Mouse (Mus musculus) MEL (cell line): ENCODE results near the gene Acot13. TPM values are rescaled to one million over a fixed set of nuclear protein-coding genes. Genes with fewer than 3 reads are reported as not detected.

Source experiments
- DNase-seq: peaks from one replicate; pipeline ENCODE4 v3.0.0; 2011; ENCODE audit warnings: low read depth, low spot score
- H3K27ac ChIP-seq: 2 replicates; pipeline ENCODE4 v1.5.1; 2012; ENCODE audit warnings: low read depth, mild to moderate bottlenecking, control low read depth, low read length, moderate library complexity; ENCODE audit not compliant: control insufficient read depth
- H3K27me3 ChIP-seq, 2 experiments: fragments of 150-350 bp in 1 of 2; sonication (generic) in 1 of 2; 2 replicates each; pipeline ENCODE4 v1.6.1; 2012; ENCODE audit warnings: low read length in 2 of 2, mild to moderate bottlenecking in 2 of 2, improper control_type of control experiment in 1 of 2, moderate library complexity in 1 of 2; ENCODE audit not compliant: insufficient read depth in 2 of 2, control insufficient read depth in 1 of 2
- H3K36me3 ChIP-seq, 2 experiments: 2 replicates each; pipeline ENCODE4 v1.6.1; 2012 to 2014; ENCODE audit warnings: low read length in 2 of 2, improper control_type of control experiment in 1 of 2, inconsistent platforms in 1 of 2, mild to moderate bottlenecking in 1 of 2; ENCODE audit not compliant: insufficient read depth in 2 of 2, control insufficient read depth in 1 of 2
- H3K4me1 ChIP-seq, 2 experiments: fragments of 150-350 bp in 1 of 2; sonication (generic) in 1 of 2; 2 replicates each; pipeline ENCODE4 v1.6.1; 2012; ENCODE audit warnings: low read length in 2 of 2, improper control_type of control experiment in 1 of 2, mild to moderate bottlenecking in 1 of 2; ENCODE audit not compliant: insufficient read depth in 2 of 2, control insufficient read depth in 1 of 2
- H3K4me3 ChIP-seq, 2 experiments: fragments of 150-350 bp in 1 of 2; sonication (generic) in 1 of 2; 2 replicates each; pipeline ENCODE4 v1.5.1; 2012; ENCODE audit warnings: low read depth in 2 of 2, low read length in 2 of 2, mild to moderate bottlenecking in 2 of 2, moderate library complexity in 2 of 2, control low read depth in 1 of 2, improper control_type of control experiment in 1 of 2; ENCODE audit not compliant: control insufficient read depth in 1 of 2, insufficient read depth in 1 of 2
- H3K79me2 ChIP-seq: 2 replicates; pipeline ENCODE4 v1.6.1; 2012; ENCODE audit warnings: mild to moderate bottlenecking, low read length, moderate library complexity; ENCODE audit not compliant: control insufficient read depth, poor library complexity, insufficient read depth
- H3K9ac ChIP-seq: 2 replicates; pipeline ENCODE4 v1.6.1; 2012; ENCODE audit warnings: low read depth, mild to moderate bottlenecking, control low read depth, low read length, moderate library complexity; ENCODE audit not compliant: control insufficient read depth, poor library complexity, severe bottlenecking
- H3K9me3 ChIP-seq: fragments of 150-350 bp; sonication (generic); replicated peaks from 2 replicates; pipeline ENCODE4 v1.6.1; 2012; ENCODE audit warnings: mild to moderate bottlenecking, low read length, improper control_type of control experiment, moderate library complexity; ENCODE audit not compliant: insufficient read depth
- BHLHE40 ChIP-seq: IDR thresholded peaks from 2 replicates; pipeline ENCODE4 v1.6.1; 2012; ENCODE audit warnings: low read depth, mild to moderate bottlenecking, inconsistent platforms, low read length, improper control_type of control experiment, borderline replicate concordance
- CHD1 ChIP-seq: IDR thresholded peaks from 2 replicates; pipeline ENCODE4 v1.6.1; 2012; ENCODE audit warnings: low read depth, mild to moderate bottlenecking, inconsistent platforms, low read length, improper control_type of control experiment
- CHD2 ChIP-seq: IDR thresholded peaks from 2 replicates; pipeline ENCODE4 v1.6.1; 2011; ENCODE audit warnings: low read length, improper control_type of control experiment
- CTCF ChIP-seq, 3 experiments: IDR thresholded peaks in 2 of 3; conservative IDR thresholded peaks in 1 of 3; 2 replicates each; pipeline ENCODE4 v1.5.1; 2011 to 2012; ENCODE audit warnings: low read length in 3 of 3, low read depth in 2 of 3, mild to moderate bottlenecking in 2 of 3, improper control_type of control experiment in 1 of 3, inconsistent platforms in 1 of 3, mixed read lengths in 1 of 3, moderate library complexity in 1 of 3; ENCODE audit not compliant: control insufficient read depth in 1 of 3, insufficient read depth in 1 of 3, poor library complexity in 1 of 3, severe bottlenecking in 1 of 3
- E2F4 ChIP-seq: IDR thresholded peaks from 2 replicates; pipeline ENCODE4 v1.6.1; 2011; ENCODE audit warnings: low read depth, low read length, improper control_type of control experiment, borderline replicate concordance
- EP300 ChIP-seq, 2 experiments: IDR thresholded peaks; 2 replicates each; pipeline ENCODE4 v1.6.1; 2011; ENCODE audit warnings: improper control_type of control experiment in 2 of 2, low read length in 2 of 2, low read depth in 1 of 2, mild to moderate bottlenecking in 1 of 2
- ETS1 ChIP-seq: IDR thresholded peaks from 2 replicates; pipeline ENCODE4 v1.6.1; 2012; ENCODE audit warnings: low read depth, mild to moderate bottlenecking, inconsistent platforms, low read length, improper control_type of control experiment, moderate library complexity
- GABPA ChIP-seq: IDR thresholded peaks from 2 replicates; pipeline ENCODE4 v1.6.1; 2012; ENCODE audit warnings: low read depth, mild to moderate bottlenecking, inconsistent platforms, low read length, improper control_type of control experiment, moderate library complexity
- GATA1 ChIP-seq: IDR thresholded peaks from 2 replicates; pipeline ENCODE4 v1.6.1; 2011; ENCODE audit warnings: low read depth, low read length, improper control_type of control experiment
- HCFC1 ChIP-seq: IDR thresholded peaks from 2 replicates; pipeline ENCODE4 v1.6.1; 2012; ENCODE audit warnings: low read depth, mild to moderate bottlenecking, inconsistent platforms, low read length, improper control_type of control experiment, moderate library complexity
- JUND ChIP-seq: IDR thresholded peaks from 2 replicates; pipeline ENCODE4 v1.6.1; 2011; ENCODE audit warnings: low read depth, mild to moderate bottlenecking, improper control_type of control experiment, low read length
- KAT2A ChIP-seq: conservative IDR thresholded peaks from 2 replicates; pipeline ENCODE4 v1.6.1; 2012; ENCODE audit warnings: low read depth, low read length, improper control_type of control experiment, inconsistent platforms
- MAX ChIP-seq: IDR thresholded peaks from 2 replicates; pipeline ENCODE4 v1.6.1; 2011; ENCODE audit warnings: low read length, improper control_type of control experiment
- MAZ ChIP-seq: IDR thresholded peaks from 2 replicates; pipeline ENCODE4 v1.6.1; 2012; ENCODE audit warnings: low read depth, mild to moderate bottlenecking, inconsistent platforms, low read length, improper control_type of control experiment
- MEF2A ChIP-seq: IDR thresholded peaks from 2 replicates; pipeline ENCODE4 v1.6.1; 2014; ENCODE audit warnings: low read depth, mild to moderate bottlenecking, inconsistent platforms, low read length, improper control_type of control experiment; ENCODE audit not compliant: poor library complexity, insufficient replicate concordance, severe bottlenecking; ENCODE audit errors: extremely low read depth
- MXI1 ChIP-seq: IDR thresholded peaks from 2 replicates; pipeline ENCODE4 v1.6.1; 2011; ENCODE audit warnings: mild to moderate bottlenecking, low read depth, low read length, improper control_type of control experiment
- MYB ChIP-seq: IDR thresholded peaks from 2 replicates; pipeline ENCODE4 v1.6.1; 2011; ENCODE audit warnings: mild to moderate bottlenecking, low read depth, low read length, improper control_type of control experiment
- MYC ChIP-seq: IDR thresholded peaks from 2 replicates; pipeline ENCODE4 v1.6.1; 2011; ENCODE audit warnings: low read depth, mild to moderate bottlenecking, low read length, improper control_type of control experiment, moderate library complexity
- NELFE ChIP-seq: IDR thresholded peaks from 2 replicates; pipeline ENCODE4 v1.6.1; 2011; ENCODE audit warnings: low read depth, low read length, improper control_type of control experiment
- POLR2A ChIP-seq, 2 experiments: IDR thresholded peaks; 2 replicates each; pipeline ENCODE4 v1.6.1; 2011 to 2012; ENCODE audit warnings: low read length in 2 of 2, mild to moderate bottlenecking in 2 of 2, control low read depth in 1 of 2, improper control_type of control experiment in 1 of 2, low read depth in 1 of 2, moderate library complexity in 1 of 2; ENCODE audit not compliant: control insufficient read depth in 1 of 2, insufficient read depth in 1 of 2, poor library complexity in 1 of 2
- POLR2AphosphoS2 ChIP-seq: IDR thresholded peaks from 2 replicates; pipeline ENCODE4 v1.6.1; 2011; ENCODE audit warnings: low read length, improper control_type of control experiment
- RAD21 ChIP-seq: IDR thresholded peaks from 2 replicates; pipeline ENCODE4 v1.6.1; 2011; ENCODE audit warnings: mild to moderate bottlenecking, low read depth, low read length, improper control_type of control experiment
- RCOR1 ChIP-seq: IDR thresholded peaks from 2 replicates; pipeline ENCODE4 v1.6.1; 2012; ENCODE audit warnings: low read depth, mild to moderate bottlenecking, inconsistent platforms, low read length, improper control_type of control experiment
- SIN3A ChIP-seq: IDR thresholded peaks from 2 replicates; pipeline ENCODE4 v1.6.1; 2012; ENCODE audit warnings: low read length, improper control_type of control experiment, inconsistent platforms
- SMC3 ChIP-seq: IDR thresholded peaks from 2 replicates; pipeline ENCODE4 v1.6.1; 2011; ENCODE audit warnings: low read depth, low read length, improper control_type of control experiment
- TAL1 ChIP-seq: IDR thresholded peaks from 2 replicates; pipeline ENCODE4 v1.6.1; 2012; ENCODE audit warnings: mild to moderate bottlenecking, inconsistent platforms, low read length, moderate library complexity, mixed read lengths
- TBP ChIP-seq: IDR thresholded peaks from 2 replicates; pipeline ENCODE4 v1.8.0; 2011; ENCODE audit warnings: low read depth, low read length, improper control_type of control experiment
- TCF12 ChIP-seq: IDR thresholded peaks from 2 replicates; pipeline ENCODE4 v1.6.1; 2014; ENCODE audit warnings: low read depth, mild to moderate bottlenecking, inconsistent platforms, low read length, improper control_type of control experiment, moderate library complexity
- USF2 ChIP-seq, 2 experiments: IDR thresholded peaks; 2 replicates each; pipeline ENCODE4 v1.6.1; 2011 to 2012; ENCODE audit warnings: improper control_type of control experiment in 2 of 2, low read length in 2 of 2, borderline replicate concordance in 1 of 2, inconsistent platforms in 1 of 2, low read depth in 1 of 2, mild to moderate bottlenecking in 1 of 2; ENCODE audit not compliant: insufficient read depth in 1 of 2
- ZC3H11A ChIP-seq: IDR thresholded peaks from 2 replicates; pipeline ENCODE4 v1.6.1; 2012; ENCODE audit warnings: low read depth, mild to moderate bottlenecking, inconsistent platforms, low read length, improper control_type of control experiment
- ZKSCAN1 ChIP-seq: IDR thresholded peaks from 2 replicates; pipeline ENCODE4 v1.6.1; 2012; ENCODE audit warnings: low read depth, mild to moderate bottlenecking, inconsistent platforms, low read length, improper control_type of control experiment, moderate library complexity
- ZMIZ1 ChIP-seq: IDR thresholded peaks from 2 replicates; pipeline ENCODE4 v1.6.1; 2012; ENCODE audit warnings: low read depth, mild to moderate bottlenecking, inconsistent platforms, low read length, improper control_type of control experiment, moderate library complexity
- ZNF384 ChIP-seq: IDR thresholded peaks from 2 replicates; pipeline ENCODE4 v1.6.1; 2012; ENCODE audit warnings: low read depth, mild to moderate bottlenecking, inconsistent platforms, low read length, improper control_type of control experiment
- polyA plus RNA-seq, 2 experiments: library from polyadenylated mRNA; stranded (reverse) in 1 of 2; unstranded in 1 of 2; fragments of >175 nt in 1 of 2; fragments of >200 nt in 1 of 2; gene quantifications; 2 replicates each; pipeline versions ENCODE4 v1.2.1 to v1.2.4; 2012; ENCODE audit warnings: low replicate concordance in 2 of 2, low read depth in 1 of 2; ENCODE audit not compliant: insufficient read length in 2 of 2, insufficient read depth in 1 of 2, missing spikeins in 1 of 2
- total RNA-seq: library from RNA; depleted of rRNA; stranded (reverse); fragments of 300-350 nt; gene quantifications from 2 replicates; pipeline ENCODE4 v1.2.3, GENCODE M21; 2012

Gene Acot13
- total and polyA plus RNA-seq, 3 experiments: 51.8 to 57.3 TPM; not detected in 1

DNA sequence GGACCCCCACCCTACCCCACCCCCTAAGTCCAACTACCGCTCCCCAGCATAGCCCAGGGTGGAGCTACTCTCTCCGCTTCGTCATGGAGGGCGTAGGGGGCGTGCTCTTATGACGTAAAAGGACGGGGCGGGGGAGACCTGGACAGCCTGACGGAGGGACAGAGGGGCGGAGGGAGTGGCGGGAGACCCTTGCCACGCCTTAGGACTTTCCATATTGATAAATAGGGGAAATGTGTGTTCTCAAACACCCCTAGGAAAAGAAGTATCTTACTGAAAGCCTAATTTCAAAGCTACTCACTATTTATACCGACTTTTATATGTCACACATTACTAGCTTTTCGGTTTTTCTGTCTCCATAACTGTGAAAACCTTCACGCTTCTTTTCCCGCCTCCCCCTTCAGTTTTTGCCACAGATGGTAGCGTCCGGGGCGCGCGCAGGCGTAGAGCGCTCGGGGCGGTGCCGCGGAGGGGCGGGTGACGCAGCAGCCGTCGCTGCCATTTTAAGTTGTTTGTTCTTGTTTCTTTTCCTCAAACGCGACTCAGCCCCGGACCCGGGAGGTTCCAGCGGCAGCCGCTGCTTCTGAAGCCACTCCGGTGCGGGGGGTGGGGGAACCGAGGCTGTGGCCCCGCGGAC lies 30.5 kb downstream of the Acot13 start (continued):
- TF ChIP-seq EP300 (IDR thresholded peaks at IDR 0.05; ENCODE audit: low read depth in 1 of 2, low read length in 2 of 2): peak in 1 of 2 experiments; percentile 18; a peak in 1 of 4 replicates
- TF ChIP-seq RAD21: no peak
- peak; percentile 91 for TF ChIP-seq MAZ

DNA sequence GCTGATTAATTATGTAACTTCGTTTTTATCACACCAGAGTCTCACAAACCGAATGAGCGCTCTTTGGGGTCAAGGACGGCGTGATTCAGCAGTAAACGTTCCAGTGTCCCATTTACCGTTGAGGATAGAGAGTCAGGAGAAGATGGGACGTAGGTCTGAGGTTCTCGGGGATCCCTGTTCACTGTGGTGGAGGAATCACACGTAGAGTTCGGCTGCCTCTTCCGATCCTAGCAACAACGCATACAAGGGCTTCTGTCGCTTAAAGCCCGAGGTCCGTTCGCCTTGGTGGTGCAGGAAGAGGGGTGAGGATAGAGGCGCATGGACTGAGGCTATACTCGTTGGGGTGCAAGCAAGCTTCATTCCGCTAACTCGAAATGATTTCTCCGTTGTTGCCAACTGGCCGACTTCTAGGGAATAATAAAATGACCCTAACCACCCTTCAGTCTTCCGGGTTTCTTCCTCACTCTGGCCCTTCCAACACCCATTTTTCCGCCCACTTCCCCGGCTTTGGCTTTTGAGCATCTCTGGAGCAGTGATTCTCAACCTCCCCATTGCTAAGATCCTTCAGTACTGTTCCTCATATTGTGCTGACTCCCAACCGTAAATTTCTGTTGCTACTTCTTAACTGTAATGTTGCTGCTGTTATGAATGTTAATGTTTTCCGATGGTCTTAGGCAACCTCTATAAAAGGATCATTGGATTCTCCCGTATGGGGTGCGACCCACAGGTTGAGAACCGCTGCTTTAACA lies 31.2 kb downstream of the Acot13 start:
- Histone ChIP-seq H3K27me3 (no peaks in the 10 kb centered on the region), H3K27ac (peak overlapping the region; percentile 90), H3K79me2 (peaks cover 36% of the 10 kb centered on the region), H3K36me3 (peaks cover 6 to 15% of the 10 kb centered on the region in 2 experiments), H3K4me1 (peaks cover 6 to 7% of the 10 kb centered on the region in 2 experiments), H3K4me3 (peak overlapping the region; percentile 87 to 94), H3K9me3 (no peaks in the 10 kb centered on the region), H3K9ac (peak overlapping the region; percentile 84)
- DNase-seq: peak; percentile 68
- TF ChIP-seq POLR2A (IDR thresholded peaks at IDR 0.05; ENCODE audit: control insufficient read depth in 1 of 2, insufficient read depth in 1 of 2, low read depth in 1 of 2, low read length in 2 of 2, poor library complexity in 1 of 2) (no peak; a peak in 1 of 4 replicates), SIN3A (peak; percentile 1; the same call in 1 of the 2 replicates), POLR2AphosphoS2 (no peak), RCOR1 (peak; percentile 44), MYB (no peak), NELFE (peak; percentile 25), TCF12 (no peak), ZC3H11A (no peak), ZMIZ1 (peak; percentile 59; the same call in 1 of the 2 replicates), GATA1 (no peak), SMC3 (no peak), MYC (0 out of 2 replicates have a peak, but pooled peaks have one; percentile 24), USF2 (IDR thresholded peaks at IDR 0.05; ENCODE audit: borderline replicate concordance in 1 of 2, insufficient read depth in 1 of 2, low read depth in 1 of 2, low read length in 2 of 2) (no peak), MAX (0 out of 2 replicates have a peak, but pooled peaks have one; percentile 22), CHD1 (no peak), JUND (no peak), CHD2 (no peak), E2F4 (no peak), MXI1 (peak; percentile 45), ZKSCAN1 (no peak), MEF2A (no peak), HCFC1 (no peak), ETS1 (0 out of 2 replicates have a peak, but pooled peaks have one; percentile 16), CTCF (IDR thresholded peaks at IDR 0.05 in 2 of 3, conservative IDR thresholded peaks at IDR 0.05 in 1 of 3; ENCODE audit: control insufficient read depth in 1 of 3, insufficient read depth in 1 of 3, low read depth in 2 of 3, low read length in 3 of 3, poor library complexity in 1 of 3, severe bottlenecking in 1 of 3) (no peak), GABPA (no peak), TAL1 (no peak), MAZ (no peak), ZNF384 (no peak), BHLHE40 (no peak), KAT2A (no peak; the same call in 1 of the 2 replicates), TBP (peak; percentile 25; the same call in 1 of the 2 replicates)
